Mouse (Mus musculus) forebrain, embryonic 15.5 days (tissue): ENCODE results near the gene Dpagt1. TPM values are rescaled to one million over a fixed set of nuclear protein-coding genes. Genes with fewer than 3 reads are reported as not detected.
"Not testable (repeated sequence)": the region's sequence is repeated elsewhere in the genome, so short reads cannot be mapped to it uniquely, and the experiment has no call there.

ENCODE experiments used
- ATAC-seq: fragments of 200-750 bp; cut with Nextera tagmentation; replicated peaks from 2 replicates; pipeline ENCODE4 v1.8.0; 2017; ENCODE audit warnings: mild to moderate bottlenecking, moderate TSS enrichment, moderate library complexity
- H3K27ac ChIP-seq: fragments of 300-500 bp; sonication (generic); replicated peaks from 2 replicates; pipeline ENCODE4 v1.5.1; 2015; ENCODE audit warnings: mild to moderate bottlenecking, inconsistent platforms
- H3K27me3 ChIP-seq: fragments of 300-500 bp; sonication (generic); 2 replicates; pipeline ENCODE4 v1.6.1; 2015; ENCODE audit warnings: inconsistent platforms
- H3K36me3 ChIP-seq: fragments of 300-500 bp; sonication (generic); 2 replicates; pipeline ENCODE4 v1.6.1; 2015; ENCODE audit warnings: mild to moderate bottlenecking, inconsistent platforms
- H3K4me1 ChIP-seq: fragments of 300-500 bp; sonication (generic); 2 replicates; pipeline ENCODE4 v1.6.1; 2015; ENCODE audit warnings: inconsistent platforms
- H3K4me2 ChIP-seq: fragments of 300-500 bp; sonication (generic); replicated peaks from 2 replicates; pipeline ENCODE4 v1.6.1; 2015; ENCODE audit warnings: mild to moderate bottlenecking, inconsistent platforms
- H3K4me3 ChIP-seq: fragments of 300-500 bp; sonication (generic); 2 replicates; pipeline ENCODE4 v1.5.1; 2015; ENCODE audit warnings: mild to moderate bottlenecking, inconsistent platforms
- H3K9ac ChIP-seq: fragments of 300-500 bp; sonication (generic); replicated peaks from 2 replicates; pipeline ENCODE4 v1.6.1; 2015; ENCODE audit warnings: mild to moderate bottlenecking, inconsistent platforms
- H3K9me3 ChIP-seq: fragments of 300-500 bp; sonication (generic); 2 replicates; pipeline ENCODE4 v1.6.1; 2016; ENCODE audit warnings: inconsistent platforms
- whole genome bisulfite sequencing: fragments of 180-500 bp; shearing (Covaris S2); methylation state at CpG from one replicate; pipeline ENCODE4 v1.1.7; 2015; ENCODE audit warnings: mixed read lengths; 5-methylcytosine and 5-hydroxymethylcytosine counted together
- polyA plus RNA-seq: library from polyadenylated mRNA; unstranded; fragments of >200 nt; fragmentation: Nextera tagmentation; extraction: Ambion mirVana; gene quantifications from 2 replicates; pipeline ENCODE4 v1.2.1, GENCODE M21; 2015

Dpagt1 gene
- polyA plus RNA-seq, 1 experiment from 2014 or later: 32.5 TPM

DNA sequence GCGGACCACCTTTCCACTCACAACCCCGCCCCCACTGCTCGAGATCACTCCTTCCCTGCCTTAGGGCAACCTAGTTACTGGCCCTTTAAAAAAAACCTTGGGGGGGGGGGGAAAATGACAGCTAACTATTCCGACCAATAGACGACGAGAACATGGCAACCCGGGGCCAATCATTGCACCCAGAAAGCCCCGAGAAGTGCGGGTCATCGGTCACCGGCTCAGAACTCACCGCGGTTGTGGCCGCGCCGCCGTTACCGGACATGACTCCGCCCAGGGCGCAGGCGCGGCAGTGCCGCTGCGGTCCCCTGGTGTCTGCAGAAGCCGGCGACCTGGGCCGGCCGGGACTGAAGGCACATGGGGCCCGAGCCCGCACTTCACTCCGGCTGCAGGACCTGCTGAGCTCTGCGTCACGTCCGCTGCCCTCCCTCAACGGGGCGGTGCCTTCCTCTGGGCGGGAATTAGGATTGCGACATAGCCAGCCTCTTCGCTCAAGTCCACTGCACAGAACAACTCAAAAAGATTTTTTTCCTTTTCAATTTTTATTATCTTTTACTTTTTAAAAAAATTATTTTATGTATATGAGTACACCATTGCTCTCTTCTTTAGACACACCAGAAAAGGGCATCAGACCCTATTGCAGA is 18.1 kb downstream of the Dpagt1 start, which contains the start of gene Hmbs:
Gene Hmbs (minus strand): TSS at position 448 of the 641 bp plus-strand sequence.
- peak; percentile 97 for ATAC-seq
- Histone ChIP-seq H3K9me3 (no peaks in the 10 kb centered on the region), H3K4me1 (peaks cover 17% of the 10 kb centered on the region), H3K9ac (peak within 1 kb of the TSS; percentile 72), H3K27me3 (no peaks in the 10 kb centered on the region), H3K27ac (peak within 1 kb of the TSS; percentile 95), H3K36me3 (peaks cover 27% of the 10 kb centered on the region), H3K4me2 (peak within 1 kb of the TSS; percentile 72), H3K4me3 (peak within 1 kb of the TSS; percentile 68)
- WGBS: under 1% methylated on average over 39 of the region's 39 CpGs

DNA sequence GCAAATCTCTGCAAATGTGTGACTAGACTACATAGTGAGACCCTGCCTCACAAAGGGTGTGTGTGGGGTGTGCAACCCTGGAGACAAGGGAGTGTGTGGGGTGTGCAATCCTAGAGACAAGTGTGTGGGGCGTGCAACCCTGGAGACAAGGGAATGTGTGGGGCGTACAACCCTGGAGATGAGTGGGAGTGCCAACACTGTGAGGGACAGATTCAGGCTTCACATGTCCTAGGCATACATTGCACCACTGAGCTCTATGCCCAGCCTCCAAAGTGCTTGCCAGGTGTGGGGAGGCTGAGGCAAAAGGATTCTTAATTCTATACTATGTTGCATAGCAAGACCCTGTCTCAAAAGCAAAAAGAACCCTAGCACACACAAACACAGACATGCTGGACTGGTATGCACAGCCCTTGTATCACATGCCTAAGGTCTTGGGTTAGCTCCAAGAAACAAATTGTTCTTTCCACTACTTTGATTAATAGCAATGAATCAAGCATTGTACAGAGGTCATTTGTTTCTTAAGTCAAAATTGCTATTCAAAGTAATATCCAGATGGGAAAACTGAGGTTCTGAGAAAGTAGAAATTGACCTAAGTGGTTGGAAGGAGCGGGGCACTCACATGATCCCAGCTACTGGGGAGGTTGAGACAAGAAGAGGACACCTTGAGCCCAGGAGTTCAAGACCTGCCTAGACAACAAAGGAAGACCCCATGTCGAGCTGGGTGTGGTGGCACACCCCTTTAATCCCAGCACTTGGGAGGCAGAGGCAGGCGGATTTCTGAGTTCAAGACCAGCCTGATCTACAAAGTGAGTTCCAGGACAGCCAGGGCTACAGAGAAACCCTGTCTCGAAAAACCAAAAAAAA is 20.0 kb downstream of the Dpagt1 start:
- no peaks in the 10 kb centered on the region for H3K27me3 ChIP-seq
- no peak for ATAC-seq
- peaks cover 17% of the 10 kb centered on the region for H3K4me1 ChIP-seq
- no peak overlapping the region for H3K9ac ChIP-seq
- no peak overlapping the region for H3K4me2 ChIP-seq
- H3K4me3 ChIP-seq: no peak overlapping the region
- no peaks in the 10 kb centered on the region for H3K9me3 ChIP-seq
- H3K36me3 ChIP-seq: peaks cover 42% of the 10 kb centered on the region
- WGBS: 93% methylated on average over 6 of the region's 6 CpGs
- H3K27ac ChIP-seq: no peak overlapping the region

DNA sequence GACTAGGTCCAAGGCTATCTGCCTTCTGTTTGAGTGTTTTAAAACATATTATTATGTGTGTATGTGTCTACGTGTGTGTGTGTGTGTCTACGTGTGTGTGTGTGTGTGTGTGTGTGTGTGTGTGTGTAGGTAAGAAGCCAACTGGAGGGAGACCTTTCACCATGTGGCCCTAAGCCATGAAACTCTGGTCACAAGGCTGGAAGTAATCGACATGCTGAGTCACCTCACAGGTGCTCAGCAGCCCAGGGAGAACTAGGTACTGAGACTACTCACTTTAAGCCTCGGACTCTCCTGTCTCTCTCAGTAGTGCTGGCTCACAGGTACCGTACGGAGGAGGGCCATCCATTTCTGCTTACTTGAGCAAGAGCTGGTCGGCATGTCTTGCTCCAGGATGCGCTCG is 21.3 kb downstream of the Dpagt1 start:
- no peak for ATAC-seq
- 91% methylated on average over 9 of the region's 9 CpGs for WGBS

DNA sequence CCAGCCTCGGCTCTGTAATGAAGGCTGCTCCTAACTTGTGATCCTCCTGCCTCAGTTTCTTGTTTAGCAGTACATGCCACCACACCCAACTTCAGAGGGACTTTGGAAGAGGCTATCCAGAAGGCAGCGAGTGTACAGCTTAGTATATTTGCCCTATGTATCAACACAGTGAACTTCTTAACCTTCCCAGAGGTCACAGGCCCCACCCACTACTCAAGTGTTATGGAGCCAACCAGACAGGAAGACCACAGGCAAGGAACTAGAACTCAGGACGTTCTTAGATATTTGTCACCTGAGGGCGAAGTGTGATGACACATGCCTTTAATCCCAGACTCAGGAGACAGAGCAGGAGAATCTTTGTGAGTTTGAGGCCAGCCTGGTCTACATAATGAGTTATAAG is 21.8 kb downstream of the Dpagt1 start:
- Histone ChIP-seq H3K36me3 (peaks cover 58% of the 10 kb centered on the region), H3K9ac (no peak overlapping the region), H3K4me3 (no peak overlapping the region), H3K4me1 (peaks cover 14% of the 10 kb centered on the region), H3K27me3 (no peaks in the 10 kb centered on the region), H3K9me3 (no peaks in the 10 kb centered on the region), H3K27ac (no peak overlapping the region), H3K4me2 (no peak overlapping the region)
- no peak for ATAC-seq
- 88% methylated on average over 4 of the region's 4 CpGs for WGBS

More for the DNA sequence above, 21.3 kb downstream of the Dpagt1 start:
- Histone ChIP-seq H3K9me3 (no peaks in the 10 kb centered on the region), H3K27me3 (no peaks in the 10 kb centered on the region), H3K27ac (no peak overlapping the region), H3K4me1 (peaks cover 17% of the 10 kb centered on the region), H3K4me3 (no peak overlapping the region), H3K36me3 (peaks cover 54% of the 10 kb centered on the region), H3K4me2 (no peak overlapping the region), H3K9ac (no peak overlapping the region)

DNA sequence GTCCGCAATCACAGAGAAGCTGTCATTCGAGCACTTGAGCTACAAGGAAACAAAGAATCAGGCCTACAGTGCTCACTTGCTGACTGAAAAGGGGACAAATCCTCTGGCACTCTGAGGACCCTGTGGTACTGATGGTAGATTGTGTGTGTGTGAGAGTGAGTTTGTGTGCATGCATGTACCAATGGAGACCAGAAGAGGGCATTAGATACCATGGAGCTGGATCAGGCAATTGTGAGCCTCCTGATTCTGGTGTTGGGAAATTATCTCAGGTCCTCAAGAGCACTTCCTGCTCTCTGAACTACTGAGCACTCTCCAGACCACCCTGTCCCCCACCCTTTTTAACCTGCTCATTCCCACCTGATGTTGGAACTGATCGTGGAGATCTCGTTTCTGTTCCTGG is 22.7 kb downstream of the Dpagt1 start:
- H3K27me3 ChIP-seq: no peaks in the 10 kb centered on the region
- peaks cover 6% of the 10 kb centered on the region for H3K4me1 ChIP-seq
- WGBS: 96% methylated on average over 4 of the region's 4 CpGs
- H3K9me3 ChIP-seq: no peaks in the 10 kb centered on the region
- H3K36me3 ChIP-seq: peaks cover 67% of the 10 kb centered on the region
- H3K4me3 ChIP-seq: no peak overlapping the region
- no peak overlapping the region for H3K9ac ChIP-seq
- no peak for ATAC-seq
- no peak overlapping the region for H3K4me2 ChIP-seq
- no peak overlapping the region for H3K27ac ChIP-seq

DNA sequence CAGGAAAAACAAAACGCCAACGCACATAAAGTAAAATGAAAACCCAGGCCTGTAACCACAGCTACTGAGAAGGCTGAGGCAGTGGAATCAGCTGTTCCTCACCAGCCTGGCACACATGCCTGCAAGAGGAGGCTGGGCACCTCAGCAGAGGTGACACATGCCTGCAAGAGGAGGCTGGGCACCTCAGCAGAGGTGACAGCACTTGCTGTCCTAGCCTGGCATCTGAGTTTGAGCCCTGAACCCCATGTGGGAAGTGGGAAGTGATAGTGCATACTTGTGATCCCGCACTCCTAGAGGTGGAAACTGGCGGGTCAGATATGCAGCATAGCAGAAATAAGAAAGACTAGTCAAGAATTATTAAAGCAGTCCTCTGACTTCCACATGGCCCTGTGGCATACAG is 25.6 kb downstream of the Dpagt1 start:
- no peaks in the 10 kb centered on the region for H3K4me1 ChIP-seq
- H3K9me3 ChIP-seq: no peaks in the 10 kb centered on the region
- no peak overlapping the region for H3K4me3 ChIP-seq
- WGBS: 98% methylated on average over 4 of the region's 4 CpGs
- H3K27ac ChIP-seq: no peak overlapping the region
- no peaks in the 10 kb centered on the region for H3K27me3 ChIP-seq
- no peak for ATAC-seq
- no peak overlapping the region for H3K4me2 ChIP-seq
- H3K36me3 ChIP-seq: peaks cover 96% of the 10 kb centered on the region
- H3K9ac ChIP-seq: no peak overlapping the region

DNA sequence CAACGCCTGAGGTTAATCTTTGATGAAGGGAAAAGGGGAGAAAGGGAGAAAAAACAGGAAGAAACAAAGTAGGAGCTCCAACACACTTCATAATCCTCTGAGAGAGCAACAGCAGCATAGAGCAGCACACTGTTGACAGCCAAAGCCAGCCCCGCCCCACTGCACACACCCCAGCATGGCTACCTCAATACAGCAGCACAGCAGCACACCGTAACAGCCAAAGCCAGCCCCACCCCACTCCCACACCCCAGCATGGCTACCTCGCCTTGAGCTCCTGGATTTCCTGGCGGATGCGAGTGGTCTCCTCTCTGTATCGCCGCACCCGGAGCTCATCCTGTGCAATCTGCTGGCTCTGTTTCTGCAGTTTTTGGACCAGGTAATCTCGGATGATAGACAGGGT is 26.5 kb downstream of the Dpagt1 start:
- Histone ChIP-seq H3K4me2 (no peak overlapping the region), H3K27me3 (no peaks in the 10 kb centered on the region), H3K27ac (no peak overlapping the region), H3K4me1 (no peaks in the 10 kb centered on the region), H3K4me3 (no peak overlapping the region), H3K9me3 (no peaks in the 10 kb centered on the region), H3K36me3 (peaks cover 97% of the 10 kb centered on the region), H3K9ac (no peak overlapping the region)
- 91% methylated on average over 10 of the region's 10 CpGs for WGBS
- no peak for ATAC-seq

DNA sequence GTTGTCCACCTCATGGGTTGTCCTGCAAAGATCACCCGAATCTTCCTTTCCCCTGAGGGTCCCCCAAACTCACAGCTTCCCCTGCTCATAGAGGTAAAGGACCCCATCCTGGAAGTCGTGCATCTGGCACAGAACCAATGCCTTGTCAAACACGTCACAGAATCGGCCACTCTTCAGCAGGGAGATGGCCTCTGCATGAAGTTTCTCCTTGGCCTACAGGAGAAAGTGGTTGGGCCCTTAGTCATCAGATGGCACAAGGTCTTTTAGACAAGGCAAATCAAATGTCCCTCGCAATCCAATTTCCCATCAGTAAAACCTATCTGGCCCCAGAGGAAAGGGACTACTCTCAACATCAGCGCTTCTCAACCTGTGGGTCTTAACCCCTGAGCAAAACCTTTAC is 27.3 kb downstream of the Dpagt1 start:
- H3K4me2 ChIP-seq: no peak overlapping the region
- 92% methylated on average over 6 of the region's 6 CpGs for WGBS
- H3K9me3 ChIP-seq: no peaks in the 10 kb centered on the region
- no peak for ATAC-seq
- H3K4me1 ChIP-seq: no peaks in the 10 kb centered on the region
- no peaks in the 10 kb centered on the region for H3K27me3 ChIP-seq
- H3K9ac ChIP-seq: no peak overlapping the region
- H3K36me3 ChIP-seq: peaks cover 97% of the 10 kb centered on the region
- H3K4me3 ChIP-seq: no peak overlapping the region
- no peak overlapping the region for H3K27ac ChIP-seq

DNA sequence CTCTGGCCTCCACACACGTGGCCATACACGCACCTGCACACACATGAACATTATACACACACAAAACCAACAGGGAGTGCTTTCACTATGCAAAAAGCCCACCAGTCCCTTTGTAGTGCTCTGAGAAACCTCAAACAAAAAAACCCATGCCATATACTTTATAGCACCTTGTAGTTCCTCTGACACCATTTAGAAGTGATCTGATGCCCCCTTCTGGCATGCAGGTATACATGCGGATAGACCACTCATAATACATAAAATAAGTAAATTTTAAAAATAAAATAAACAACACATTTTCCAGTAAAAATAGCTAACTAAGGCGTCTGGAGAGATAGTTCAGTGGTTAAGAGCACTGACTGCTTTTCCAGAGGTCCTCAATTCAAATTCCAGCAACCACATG is 31.4 kb downstream of the Dpagt1 start:
- WGBS: 69% methylated on average over 4 of the region's 4 CpGs

DNA sequence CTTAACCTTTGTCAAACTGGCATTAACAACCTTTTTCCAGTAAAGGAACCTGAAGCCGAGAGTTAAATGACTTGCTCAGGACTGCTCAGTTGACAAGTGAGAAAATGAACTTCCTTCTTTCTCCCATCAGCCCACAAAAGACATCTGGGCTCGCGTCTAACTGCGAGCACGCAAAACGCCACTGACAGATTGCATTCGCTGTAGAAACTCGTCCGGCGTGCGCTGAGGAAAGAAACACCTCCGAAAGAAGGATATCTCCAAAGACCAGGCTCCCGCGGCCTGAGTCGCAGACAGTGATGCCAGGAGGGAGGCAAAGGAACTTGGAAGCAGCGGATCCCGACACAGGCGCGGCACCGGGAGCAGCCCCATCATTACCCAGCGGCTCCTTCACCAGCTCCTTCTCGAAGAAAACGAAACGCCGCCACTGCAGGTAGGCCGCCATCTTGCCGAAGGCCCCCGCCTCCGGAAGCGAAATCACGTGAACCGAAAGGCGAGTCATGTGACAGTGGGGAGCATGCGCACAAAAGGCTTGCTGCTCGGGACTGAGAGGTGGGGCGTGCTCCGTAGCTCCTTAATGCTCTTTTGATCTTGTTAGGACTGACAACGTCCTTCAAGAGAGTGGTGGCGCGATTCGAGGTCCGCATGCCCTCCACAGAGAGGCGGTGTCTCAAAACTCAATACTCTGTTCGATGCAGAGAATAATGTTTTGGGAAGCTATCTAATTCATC is 35.5 kb downstream of the Dpagt1 start, which contains the start of gene Vps11:
Gene Vps11 (minus strand): TSS at position 481 of the 728 bp plus-strand sequence.
- no peaks in the 10 kb centered on the region for H3K27me3 ChIP-seq
- WGBS: 1% methylated on average over 44 of the region's 44 CpGs
- peak within 1 kb of the TSS; percentile 85 for H3K27ac ChIP-seq
- H3K9me3 ChIP-seq: no peaks in the 10 kb centered on the region
- H3K9ac ChIP-seq: peak within 1 kb of the TSS; percentile 92
- ATAC-seq: peak; percentile 91
- peaks cover 32% of the 10 kb centered on the region for H3K36me3 ChIP-seq
- peaks cover 13% of the 10 kb centered on the region for H3K4me1 ChIP-seq
- H3K4me3 ChIP-seq: peak within 1 kb of the TSS; percentile 90
- H3K4me2 ChIP-seq: peak within 1 kb of the TSS; percentile 86

More for the DNA sequence above, 31.4 kb downstream of the Dpagt1 start:
- Histone ChIP-seq H3K9me3 (no peaks in the 10 kb centered on the region), H3K4me3 (no peak overlapping the region), H3K36me3 (peaks cover 73% of the 10 kb centered on the region), H3K4me1 (peaks cover 13% of the 10 kb centered on the region), H3K4me2 (no peak overlapping the region), H3K27me3 (no peaks in the 10 kb centered on the region), H3K27ac (no peak overlapping the region), H3K9ac (no peak overlapping the region)
- no peak for ATAC-seq

DNA sequence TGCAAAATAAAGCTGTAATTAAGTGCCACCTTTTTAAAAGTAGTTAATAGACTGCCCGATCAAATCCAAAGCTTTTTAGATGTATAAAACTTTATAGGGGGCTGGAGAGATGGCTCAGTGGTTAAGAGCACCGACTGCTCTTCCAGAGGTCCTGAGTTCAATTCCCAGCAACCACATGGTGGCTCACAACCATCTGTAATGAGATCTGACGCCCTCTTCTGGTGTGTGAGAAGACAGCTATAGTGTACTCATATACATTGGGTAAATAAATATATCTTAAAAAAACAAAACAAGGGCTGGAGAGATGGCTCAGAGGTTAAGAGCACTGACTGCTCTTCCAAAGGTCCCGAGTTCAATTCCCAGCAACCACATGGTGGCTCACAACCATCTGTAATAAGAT is 36.1 kb downstream of the Dpagt1 start:
- H3K27me3 ChIP-seq, H3K9me3 ChIP-seq: not testable (repeated sequence)
- Histone ChIP-seq H3K4me2 (peak overlapping the region; percentile 86), H3K4me3 (peak overlapping the region; percentile 90), H3K36me3 (peaks cover 26% of the 10 kb centered on the region), H3K27ac (peak overlapping the region; percentile 85), H3K9ac (peak overlapping the region; percentile 92), H3K4me1 (peaks cover 13% of the 10 kb centered on the region)
- 0 out of 2 replicates have a peak, but pooled peaks have one; percentile 19 for ATAC-seq
- WGBS: 46% methylated on average over 4 of the region's 4 CpGs

DNA sequence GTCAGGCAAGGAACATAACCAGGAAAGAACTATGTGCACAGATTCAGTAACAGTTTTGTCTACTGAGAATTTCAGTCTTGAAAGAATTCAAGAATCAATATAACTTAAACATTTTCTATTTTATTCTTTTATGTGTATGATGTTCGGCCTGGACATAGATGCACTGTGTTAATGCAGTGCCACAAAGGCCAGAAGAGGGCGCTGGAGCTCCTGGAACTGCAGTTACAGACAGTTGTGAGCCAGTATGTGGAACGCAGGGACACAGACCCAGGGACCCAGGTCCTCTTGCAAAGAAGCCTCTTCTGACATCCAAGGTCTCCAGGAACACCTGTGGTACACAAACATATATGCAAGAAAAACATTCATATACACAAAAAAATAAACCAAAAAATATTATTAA is 38.7 kb downstream of the Dpagt1 start:
- no peak overlapping the region for H3K9ac ChIP-seq
- no peak for ATAC-seq
- peaks cover 5% of the 10 kb centered on the region for H3K36me3 ChIP-seq
- H3K27me3 ChIP-seq: no peaks in the 10 kb centered on the region
- H3K4me3 ChIP-seq: no peak overlapping the region
- H3K9me3 ChIP-seq: no peaks in the 10 kb centered on the region
- no peak overlapping the region for H3K4me2 ChIP-seq
- WGBS: 59% methylated on average over 3 of the region's 3 CpGs
- H3K27ac ChIP-seq: no peak overlapping the region
- H3K4me1 ChIP-seq: peaks cover 13% of the 10 kb centered on the region
